Mouse (Mus musculus): ENCODE measurements around the gene A430005L14Rik. TPM values are rescaled to one million over a fixed set of nuclear protein-coding genes. Genes with fewer than 3 reads are reported as not detected.
"Not testable (repeated sequence)": the region's sequence is repeated elsewhere in the genome, so short reads cannot be mapped to it uniquely, and the experiment has no call there.

The A430005L14Rik gene
- 10 to 100 TPM; 16.6 to 17.9 TPM for total RNA-seq (2021)
- long read RNA-seq, experiment 1, transcript A430005L14Rik-201 (4 exons, 1,098 nt): major isoform, 18 of 21 reads
- long read RNA-seq, experiment 1, partial matches to known transcripts: 0 of 21 reads
- long read RNA-seq, experiment 1, other reads (novel, unspliced or antisense): 1 of 21 reads
- long read RNA-seq, experiment 2, transcript A430005L14Rik-201 (4 exons, 1,098 nt): major isoform, 23 of 27 reads
- long read RNA-seq, experiment 2, partial matches to known transcripts: 0 of 27 reads
- long read RNA-seq, experiment 2, other reads (novel, unspliced or antisense): 0 of 27 reads

DNA sequence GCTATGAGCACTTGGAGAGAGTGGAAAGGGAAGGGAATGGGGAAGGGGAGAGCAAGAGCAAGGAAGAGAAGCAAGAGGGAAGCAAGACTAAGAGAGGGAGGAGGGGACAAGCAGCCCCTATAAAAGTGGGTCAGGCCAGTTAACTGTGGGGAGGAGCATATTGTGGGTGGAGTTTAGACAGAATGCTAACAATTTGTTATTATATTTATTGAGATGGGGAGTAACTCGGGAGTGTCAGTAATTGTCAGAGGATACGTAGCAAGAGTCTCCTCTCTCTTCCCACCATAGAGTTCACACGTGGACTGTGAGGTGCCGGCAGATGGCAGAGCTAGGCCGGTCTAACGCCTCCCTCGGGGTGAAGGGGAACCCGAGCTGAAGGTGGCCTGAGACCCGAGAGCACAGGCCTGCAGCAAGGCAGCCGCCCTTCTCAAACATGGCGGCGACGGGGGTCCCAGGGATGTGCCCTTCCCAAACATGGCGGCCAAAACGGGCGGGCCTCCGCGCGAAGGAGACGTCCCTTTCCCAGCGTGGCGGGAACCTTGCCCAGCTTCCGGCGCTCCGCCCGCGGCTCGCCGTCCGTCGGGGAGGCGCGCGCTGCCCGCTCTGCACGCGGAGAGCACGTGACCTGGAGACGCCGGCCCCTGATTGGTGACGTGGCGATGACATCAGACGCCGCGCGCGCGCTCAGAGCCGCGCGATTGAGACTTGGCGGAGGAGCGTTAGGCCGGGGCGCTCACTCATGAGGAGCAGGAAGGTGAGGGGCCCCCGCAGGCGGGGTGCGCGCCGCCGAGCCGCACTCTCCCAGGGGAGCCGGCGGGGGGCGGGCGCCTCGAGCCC is at the start of gene A430005L14Rik:
A430005L14Rik (plus strand) TSS at position 669 of the 837 bp plus-strand sequence.
- no peak for TF ChIP-seq CTCF (IDR thresholded peaks at IDR 0.05)
- peak; percentile 99 for DNase-seq
- peak within 1 kb of the TSS; percentile 89 for H3K27ac ChIP-seq
- H3K4me3 ChIP-seq: peak within 1 kb of the TSS; percentile 78
- intact Hi-C loops (cut with DNase I): no loop called here

DNA sequence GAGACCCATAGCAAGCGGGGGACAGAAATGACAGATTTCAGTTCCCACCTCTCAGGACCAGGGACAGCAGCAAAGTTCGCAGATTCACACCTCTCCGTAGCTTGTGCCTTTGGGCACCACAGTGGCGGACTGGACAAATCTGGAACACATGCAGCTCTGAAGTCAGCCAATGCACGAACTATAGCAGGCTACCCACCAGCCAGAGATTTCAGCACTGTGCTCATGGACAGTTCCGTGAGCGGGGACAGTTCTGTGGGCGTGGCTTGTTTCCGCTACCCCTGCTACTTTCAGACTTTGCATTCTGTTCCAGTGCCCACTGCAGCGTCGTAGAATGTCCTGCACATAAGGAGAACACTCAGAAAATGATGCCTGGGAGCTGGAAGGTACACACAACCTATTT is 49.5 kb upstream of the A430005L14Rik start:
- DNase-seq: no peak
- no peak overlapping the region for H3K4me3 ChIP-seq
- intact Hi-C loops (cut with DNase I): no loop called here
- H3K27ac ChIP-seq: no peak overlapping the region
- no peak for TF ChIP-seq CTCF (IDR thresholded peaks at IDR 0.05)

- no peak overlapping the region for H3K4me3 ChIP-seq
- DNase-seq: no peak
- no peak for TF ChIP-seq CTCF (IDR thresholded peaks at IDR 0.05)
- intact Hi-C loops (cut with DNase I): no loop called here
- H3K27ac ChIP-seq: no peak overlapping the region
Observed at GRCm38 (mm10) chr4:153913635-153914034, 43.4 kb upstream of the A430005L14Rik start.

GRCm38 (mm10) chr4:153917773-153918500 is 39.1 kb upstream of the A430005L14Rik start:
- H3K4me3 ChIP-seq: no peak overlapping the region
- intact Hi-C loops (cut with DNase I): no loop called here
- H3K27ac ChIP-seq: no peak overlapping the region

GRCm38 (mm10) chr4:153920517-153921233 is 36.4 kb upstream of the A430005L14Rik start:
- no peak overlapping the region for H3K27ac ChIP-seq
- DNase-seq: no peak
- intact Hi-C loops (cut with DNase I): no loop called here
- no peak for TF ChIP-seq CTCF (IDR thresholded peaks at IDR 0.05)
- H3K4me3 ChIP-seq: no peak overlapping the region

More at GRCm38 (mm10) chr4:153917773-153918500, 39.1 kb upstream of the A430005L14Rik start:
- TF ChIP-seq CTCF (IDR thresholded peaks at IDR 0.05): no peak
- no peak for DNase-seq

- H3K4me3 ChIP-seq; intact Hi-C loops (cut with DNase I); H3K27ac ChIP-seq; DNase-seq: not testable (repeated sequence)
Observed at GRCm38 (mm10) chr4:153922090-153922489, 34.9 kb upstream of the A430005L14Rik start.

- DNase-seq: no peak
- Histone ChIP-seq H3K4me3 (no peak overlapping the region), H3K27ac (no peak overlapping the region)
- no peak for TF ChIP-seq CTCF (IDR thresholded peaks at IDR 0.05)
- intact Hi-C loops (cut with DNase I): no loop called here
Observed at GRCm38 (mm10) chr4:153928772-153929299, 28.2 kb upstream of the A430005L14Rik start.

- DNase-seq: no peak
- intact Hi-C loops (cut with DNase I): no loop called here
- no peak overlapping the region for H3K27ac ChIP-seq
- no peak overlapping the region for H3K4me3 ChIP-seq
- no peak for TF ChIP-seq CTCF (IDR thresholded peaks at IDR 0.05)
Observed at GRCm38 (mm10) chr4:153929425-153929824, 27.6 kb upstream of the A430005L14Rik start.

DNA sequence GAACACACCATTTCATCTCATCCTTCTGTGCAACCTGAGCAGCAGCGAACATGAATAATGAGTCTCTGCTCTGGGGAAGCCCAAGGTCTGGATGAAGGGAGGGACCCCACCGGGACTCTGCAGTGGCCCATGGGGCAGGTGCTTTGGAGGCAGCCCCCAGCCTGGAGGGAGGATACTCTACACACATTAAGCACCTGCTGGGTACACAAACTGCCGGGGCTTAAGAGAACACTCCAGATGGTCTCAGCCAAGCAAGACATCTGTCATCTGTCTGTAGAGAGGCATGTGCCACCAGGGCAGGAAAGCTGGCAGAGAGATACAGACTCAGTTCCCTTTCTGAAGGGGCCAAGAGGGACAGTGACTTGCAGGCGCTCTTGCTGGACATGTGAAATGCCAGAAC is 27.1 kb upstream of the A430005L14Rik start:
- no peak for DNase-seq
- intact Hi-C loops (cut with DNase I): no loop called here
- no peak overlapping the region for H3K27ac ChIP-seq
- TF ChIP-seq CTCF (IDR thresholded peaks at IDR 0.05): no peak
- no peak overlapping the region for H3K4me3 ChIP-seq

DNA sequence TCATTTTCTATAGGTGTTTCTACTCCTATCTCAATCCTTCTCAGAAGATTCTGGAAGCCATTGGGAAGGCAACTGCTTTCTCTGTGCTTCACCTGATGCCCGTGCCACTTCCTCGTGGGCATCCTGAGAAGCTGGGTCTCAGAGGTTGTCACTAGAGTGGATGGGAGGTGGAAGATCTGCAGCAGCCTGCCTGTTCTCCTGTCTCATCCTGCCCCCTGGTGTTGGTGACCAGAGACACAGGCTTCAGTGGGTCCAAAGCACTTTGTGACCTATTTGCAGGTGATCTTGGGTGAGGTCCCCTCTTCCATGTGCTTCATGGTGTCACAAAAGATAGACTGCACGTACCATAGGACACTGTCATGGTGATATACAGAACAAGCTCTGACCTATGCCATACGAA is 13.8 kb upstream of the A430005L14Rik start:
- TF ChIP-seq CTCF (IDR thresholded peaks at IDR 0.05): peak; percentile 52
- intact Hi-C loops (cut with DNase I): no loop called here
- no peak overlapping the region for H3K27ac ChIP-seq
- no peak overlapping the region for H3K4me3 ChIP-seq
- no peak for DNase-seq

- no peak overlapping the region for H3K4me3 ChIP-seq
- H3K27ac ChIP-seq: no peak overlapping the region
- intact Hi-C loops (cut with DNase I): no loop called here
- TF ChIP-seq CTCF (IDR thresholded peaks at IDR 0.05): no peak
- DNase-seq: no peak
Observed at GRCm38 (mm10) chr4:153944261-153944660, 12.8 kb upstream of the A430005L14Rik start.

DNA sequence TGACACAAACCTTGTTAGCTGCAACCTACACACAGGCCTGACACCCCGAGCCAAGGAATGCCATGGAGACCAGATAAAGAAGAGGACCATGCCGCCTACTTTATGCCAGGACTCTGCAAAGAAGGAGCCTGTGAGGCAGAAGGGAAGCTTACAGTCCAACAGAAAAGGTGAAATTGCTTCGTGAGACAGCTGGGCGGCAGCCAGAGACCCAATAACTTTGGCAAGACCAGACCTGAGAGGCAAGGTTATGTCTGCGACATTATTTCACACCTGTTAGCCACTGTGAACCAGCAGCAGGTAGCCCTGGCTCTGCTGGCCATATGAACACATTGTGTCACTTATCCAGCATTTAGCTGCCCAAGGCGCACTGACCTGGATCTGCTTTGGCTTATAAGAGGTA is 11.3 kb upstream of the A430005L14Rik start:
- TF ChIP-seq CTCF (IDR thresholded peaks at IDR 0.05): no peak
- H3K27ac ChIP-seq: no peak overlapping the region
- intact Hi-C loops (cut with DNase I): no loop called here
- DNase-seq: no peak
- H3K4me3 ChIP-seq: no peak overlapping the region
